Mouse (Mus musculus) right cerebral cortex, postnatal 4 days (tissue): ENCODE measurements at regions not wholly inside any gene's neighbourhood (a gene's known extent, or its start where the extent isn't known, plus 50 kb on each side); places are given as distances from the start of the nearest gene placed in this dataset.

Experiments
- DNase-seq: peaks from one replicate; pipeline ENCODE4 v3.0.0-alpha.2; 2022

DNA sequence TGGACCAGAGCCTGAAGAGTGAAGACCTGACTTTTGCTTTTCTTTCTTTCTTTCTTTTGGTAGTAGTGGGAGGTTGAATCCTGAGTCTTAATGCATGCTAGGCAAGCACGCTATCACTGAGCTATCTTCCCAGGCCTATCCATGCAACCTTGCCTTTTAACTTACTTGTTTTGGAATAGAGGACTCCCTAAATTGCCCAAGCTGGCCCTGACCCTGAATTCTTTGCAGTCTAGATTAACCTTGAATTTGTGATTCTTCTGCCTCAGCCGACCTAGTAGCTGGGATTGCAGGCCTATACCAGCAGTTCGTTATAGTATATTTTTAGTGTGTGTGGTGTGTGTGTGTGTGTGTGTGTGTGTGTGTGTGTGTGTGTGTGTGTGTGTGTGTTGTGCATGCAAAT is 183.1 kb downstream of the Gm12728 start:
- DNase-seq: no peak

- DNase-seq: no peak
Observed at GRCm38 (mm10) chr4:105973769-105974397, 184.2 kb downstream of the Gm12728 start.

GRCm38 (mm10) chr4:105974948-105975347 is 185.3 kb downstream of the Gm12728 start:
- no peak for DNase-seq

DNA sequence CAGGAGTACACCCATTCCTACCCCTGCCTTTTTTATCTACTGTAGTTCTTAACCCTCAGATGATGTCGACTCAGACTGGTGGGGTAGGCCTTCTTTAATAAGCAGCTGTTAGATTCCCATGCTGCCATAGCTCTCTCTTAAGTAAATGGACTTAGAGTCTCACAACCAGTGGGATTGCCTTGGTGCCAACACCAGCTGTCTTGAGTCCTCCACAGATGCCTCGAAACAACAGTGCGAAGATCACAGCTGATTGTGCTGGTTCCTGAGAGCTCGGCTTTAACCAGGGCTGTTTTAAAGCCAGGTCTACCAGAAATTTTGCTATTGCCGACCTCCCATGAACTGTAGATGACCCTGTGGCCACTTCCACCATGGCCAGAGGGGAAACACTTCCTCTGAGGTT is 189.4 kb downstream of the Gm12728 start:
- no peak for DNase-seq

DNA sequence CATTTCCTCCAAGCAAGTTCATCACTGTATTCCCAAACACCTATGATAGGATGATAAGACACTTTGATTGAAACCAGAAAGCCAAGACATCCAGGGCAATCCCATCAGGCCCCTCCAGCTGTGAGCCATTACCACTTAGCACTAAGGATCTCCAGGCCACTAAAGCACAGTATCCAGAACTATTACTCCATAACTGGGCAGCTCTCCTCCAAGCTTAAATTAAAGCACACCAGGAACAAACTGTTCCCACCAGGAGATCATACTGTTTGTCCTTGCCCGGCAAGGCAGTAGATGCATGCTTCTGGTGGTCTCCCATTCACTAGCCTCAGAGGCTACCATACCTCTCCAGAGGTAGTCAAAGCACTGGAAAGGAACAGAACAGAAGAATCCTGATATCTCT is 193.3 kb downstream of the Gm12728 start:
- DNase-seq: no peak

DNA sequence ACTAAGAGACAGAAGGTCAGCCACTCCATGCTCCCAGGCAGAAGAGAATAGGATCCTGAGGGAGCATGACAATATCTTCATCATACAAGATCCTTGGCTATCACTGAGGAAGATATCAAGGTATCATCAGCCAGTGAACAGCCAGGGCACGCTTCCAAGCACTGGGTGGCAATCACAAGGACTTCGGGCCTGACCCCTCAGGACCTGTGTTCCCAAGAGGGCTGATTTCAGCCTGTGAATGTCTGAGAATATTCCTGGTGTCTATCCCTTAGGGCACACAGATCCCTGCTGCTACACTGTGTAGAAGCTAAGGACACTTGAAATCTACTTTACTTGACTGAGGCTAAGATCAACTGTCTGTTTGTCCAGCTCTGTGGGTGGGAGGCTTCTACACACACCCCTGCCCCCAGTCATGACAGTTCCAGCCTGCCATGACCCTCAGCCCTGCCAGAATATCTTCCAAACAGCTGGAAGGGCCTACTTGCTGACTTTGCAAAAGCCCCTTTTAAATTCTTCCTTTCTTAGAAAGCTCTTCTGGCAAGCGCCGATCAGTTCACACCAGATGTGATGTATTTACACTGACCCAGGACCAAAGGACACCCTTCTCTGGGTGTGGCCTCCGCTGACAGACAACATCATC is 198.4 kb downstream of the Gm12728 start:
- no peak for DNase-seq

- DNase-seq: no peak
Observed at GRCm38 (mm10) chr4:105992581-105993127, 203.0 kb downstream of the Gm12728 start.

- no peak for DNase-seq
Observed at GRCm38 (mm10) chr4:105994390-105994798, 204.7 kb downstream of the Gm12728 start.

GRCm38 (mm10) chr4:105996060-105996459 is 206.4 kb downstream of the Gm12728 start:
- DNase-seq: no peak

GRCm38 (mm10) chr4:105996893-105997630 is 207.4 kb downstream of the Gm12728 start:
- DNase-seq: no peak

GRCm38 (mm10) chr4:106002516-106002915 is 212.8 kb downstream of the Gm12728 start:
- DNase-seq: no peak

- DNase-seq: no peak
Observed at GRCm38 (mm10) chr4:106005936-106006335, 216.3 kb downstream of the Gm12728 start.

DNA sequence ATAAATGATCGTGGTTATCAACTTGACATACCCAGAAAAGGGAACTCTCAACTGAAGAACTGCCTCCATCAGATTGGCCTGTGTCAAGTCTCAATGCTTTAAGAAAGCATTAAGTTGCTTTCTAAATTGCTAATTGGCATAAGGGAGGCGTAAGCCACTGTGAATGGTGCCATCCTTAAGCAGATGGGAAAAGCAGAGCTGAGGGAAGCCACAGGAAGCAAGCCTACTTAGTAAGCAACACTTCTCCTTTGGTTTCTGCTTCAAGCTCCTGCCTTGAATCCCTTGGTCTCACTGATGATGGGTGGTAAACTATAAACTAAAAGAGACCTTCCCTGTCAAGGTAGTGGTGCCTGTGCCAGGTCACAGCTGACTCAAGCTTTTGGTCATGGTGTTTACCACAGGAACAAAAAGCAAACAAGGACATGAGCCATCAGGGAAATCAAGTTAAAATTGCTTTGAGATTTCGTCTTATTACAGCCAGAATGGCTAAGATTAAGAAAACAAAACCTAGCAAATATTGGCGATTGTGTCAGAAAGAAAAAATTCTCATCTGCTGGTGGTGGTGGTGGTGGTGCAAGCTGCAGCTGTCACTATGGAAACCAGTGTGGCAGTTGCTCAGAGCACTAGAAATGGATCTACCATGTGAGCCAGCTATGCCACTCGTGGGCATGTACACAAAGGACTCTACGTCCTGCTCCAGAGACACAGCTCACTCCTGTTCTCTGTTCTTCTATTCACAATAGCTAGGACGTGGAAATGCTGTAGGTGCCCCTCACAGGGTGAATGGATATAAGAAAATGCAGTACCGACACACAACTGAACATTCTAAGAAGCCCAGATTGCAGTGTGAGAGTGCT is 217.9 kb downstream of the Gm12728 start:
- DNase-seq: no peak

DNA sequence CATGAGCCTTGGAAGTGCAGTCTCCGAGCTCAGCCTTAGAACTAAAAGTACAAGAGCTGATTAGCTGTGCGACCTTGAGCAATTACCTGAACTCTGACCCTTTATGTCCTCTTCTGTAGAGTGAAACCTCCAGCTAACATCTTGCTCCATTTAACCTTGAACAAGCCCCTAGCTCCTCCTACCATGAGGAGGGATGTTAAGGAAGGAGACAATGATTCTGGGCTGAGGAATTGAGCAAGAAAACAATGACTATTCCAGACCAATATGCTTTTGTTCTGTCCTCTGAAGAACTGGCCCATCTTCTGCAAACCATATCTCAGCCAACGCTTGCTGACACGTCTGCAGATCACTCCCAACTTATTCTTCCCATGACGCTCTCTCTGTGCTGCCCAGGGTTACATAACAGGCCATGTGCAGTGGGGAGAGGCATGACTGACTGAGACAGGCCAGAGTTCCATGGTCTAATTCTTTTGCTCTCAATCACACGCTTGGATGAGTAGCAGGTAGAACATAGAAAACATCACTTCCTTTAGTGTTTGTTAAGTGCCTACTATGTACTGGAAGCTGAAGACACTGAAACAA is 227.5 kb downstream of the Gm12728 start:
- DNase-seq: no peak

GRCm38 (mm10) chr4:106018936-106019335 is 229.3 kb downstream of the Gm12728 start:
- DNase-seq: no peak

DNA sequence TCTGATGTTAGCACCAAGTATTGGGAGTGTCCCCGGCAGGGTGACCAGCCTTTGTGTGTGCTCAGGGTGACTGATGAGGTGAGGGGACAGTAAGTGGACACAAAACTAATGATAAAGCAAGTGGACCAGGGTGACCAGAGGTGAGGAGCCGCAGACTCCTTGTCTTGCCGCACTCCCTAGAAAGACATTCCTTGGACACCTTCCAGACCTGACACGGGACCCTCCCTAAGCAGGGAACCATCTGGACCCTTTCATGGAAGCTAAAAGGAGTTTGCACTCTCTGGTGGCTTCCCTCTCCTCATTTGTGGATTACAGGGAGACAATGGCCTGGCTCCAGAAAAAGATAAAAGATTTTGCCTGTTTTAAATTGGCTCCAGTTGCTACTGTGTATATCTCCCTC is 230.7 kb downstream of the Gm12728 start:
- DNase-seq: no peak

DNA sequence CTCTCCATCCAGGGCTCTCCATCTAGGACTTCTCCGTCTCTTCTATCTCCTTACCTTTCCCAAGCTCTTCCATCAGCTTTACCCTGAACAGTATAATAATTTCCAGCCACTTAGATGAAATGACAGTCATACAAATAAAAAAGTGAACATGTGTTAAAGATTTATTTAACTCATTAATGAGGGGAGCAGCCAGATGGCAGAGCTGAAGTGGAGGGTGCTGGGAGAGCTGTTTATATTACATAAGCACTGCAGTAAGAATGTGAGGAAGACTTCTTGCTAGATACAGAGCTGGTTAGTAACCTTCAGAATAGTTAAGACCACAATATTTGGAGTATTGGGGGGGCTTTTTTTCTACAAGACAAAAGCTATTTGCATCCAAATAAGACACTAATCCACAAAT is 234.9 kb downstream of the Gm12728 start:
- DNase-seq: no peak

- DNase-seq: peak; percentile 11
Observed at GRCm38 (mm10) chr4:106025966-106026637, 236.4 kb downstream of the Gm12728 start.

- DNase-seq: no peak
Observed at GRCm38 (mm10) chr4:106040376-106040775, 250.7 kb downstream of the Gm12728 start.

DNA sequence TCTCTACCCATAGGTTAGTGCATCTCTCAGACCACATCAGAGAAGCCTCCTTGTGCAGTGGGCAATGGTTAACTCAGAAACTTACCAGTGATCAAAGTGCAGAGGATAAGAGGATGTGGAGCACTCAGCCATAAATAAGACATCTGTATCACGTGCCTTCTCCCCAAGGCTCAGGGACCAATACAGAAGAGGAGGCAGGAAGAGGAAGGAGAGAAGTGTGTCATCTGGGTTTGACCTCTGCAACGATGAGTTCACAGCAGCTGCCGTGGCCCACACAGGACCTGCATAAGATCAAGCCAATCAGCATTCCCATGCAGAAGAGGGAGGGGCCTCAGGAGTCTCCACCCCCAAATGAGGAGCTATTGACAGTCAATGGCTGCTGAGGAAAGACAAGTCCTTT is 252.8 kb downstream of the Gm12728 start:
- no peak for DNase-seq

GRCm38 (mm10) chr4:106043661-106044060 is 254.0 kb downstream of the Gm12728 start:
- no peak for DNase-seq

- no peak for DNase-seq
Observed at GRCm38 (mm10) chr4:106048053-106048452, 258.4 kb downstream of the Gm12728 start.
